Mouse (Mus musculus): Measurements from ENCODE around the gene Mup18. TPM values are rescaled to one million over a fixed set of nuclear protein-coding genes. Genes with fewer than 3 reads are reported as not detected.

Mup18 gene
- not detected for polyA plus RNA-seq (2017; shearing (Covaris generic))

GRCm38 (mm10) chr4:61674036-61674435 lies at the start of gene Mup18:
Gene Mup18, minus strand, starts transcription at chr4:61674136.

Other genes with a start within 250 kb of the Mup18 start
- gene Mup15, start 234.4 kb downstream of the Mup18 start, polyA plus RNA-seq (2017; shearing (Covaris generic)), result not detected
- not detected for gene Mup16, start 154.6 kb downstream of the Mup18 start, polyA plus RNA-seq (2017; shearing (Covaris generic))
- gene Mup17, start 78.3 kb downstream of the Mup18 start, polyA plus RNA-seq (2017; shearing (Covaris generic)), result not detected
- gene Mup19, start 108.1 kb upstream of the Mup18 start, polyA plus RNA-seq (2017; shearing (Covaris generic)), result not detected
- under 1 TPM in 1 of 2 experiments, not detected in 1; 0.65 TPM for gene Mup5, start 161.1 kb upstream of the Mup18 start, polyA plus RNA-seq (2017; shearing (Covaris generic))

Data from inflammation-experienced regulatory T-cells (primary cell).